Mouse (Mus musculus): ENCODE measurements at regions not wholly inside any gene's neighbourhood (a gene's known extent, or its start where the extent isn't known, plus 50 kb on each side); places are given as distances from the start of the nearest gene placed in this dataset.
"Not testable (repeated sequence)": the region's sequence is repeated elsewhere in the genome, so short reads cannot be mapped to it uniquely, and the experiment has no call there.

DNA sequence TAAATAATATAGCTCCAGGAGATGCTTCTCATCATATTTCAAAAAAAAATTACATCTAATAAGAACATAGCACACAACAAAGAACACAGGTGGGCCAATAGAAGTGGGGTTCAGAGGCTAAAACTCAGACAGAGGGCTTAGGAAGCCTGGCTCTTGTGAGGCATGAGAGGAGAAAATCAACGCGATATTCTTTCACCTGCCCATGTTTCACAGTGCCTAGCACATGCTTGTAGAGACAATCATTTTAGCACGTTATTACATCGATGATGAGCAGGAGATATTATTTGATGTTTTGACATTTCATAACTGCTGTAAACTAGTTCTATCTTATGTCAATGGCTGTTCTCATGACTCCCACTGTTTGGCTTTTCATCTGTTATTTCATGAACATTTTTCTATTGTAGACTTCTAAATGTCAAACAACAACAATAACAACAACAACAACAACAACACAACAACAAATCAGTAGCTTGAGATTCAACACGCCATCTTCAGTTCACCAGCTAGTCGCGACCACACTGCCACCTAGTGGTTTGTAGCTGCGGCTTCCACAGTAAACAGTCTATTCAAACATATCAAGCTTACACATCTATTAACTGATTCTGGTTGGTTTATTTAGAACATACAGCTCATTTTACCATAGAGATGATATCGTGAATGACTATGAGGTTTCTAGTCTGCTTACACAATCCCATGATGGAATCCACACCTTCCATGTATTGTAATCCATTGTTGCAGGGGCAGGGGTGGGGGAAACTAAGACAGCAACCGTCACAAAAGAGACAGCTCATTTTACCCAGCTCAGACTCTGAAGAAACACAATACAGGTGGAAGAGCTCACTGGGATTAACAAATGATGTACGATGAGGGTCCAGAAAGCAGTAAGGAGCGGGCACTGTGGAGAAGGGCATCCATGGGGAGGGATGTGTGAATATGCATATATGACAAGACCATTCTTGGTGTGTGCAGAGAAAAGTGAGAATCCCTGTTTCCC lies 60.5 kb upstream of the Tmem200a start:
- DNase-seq: peak; percentile 78 to 81

DNA sequence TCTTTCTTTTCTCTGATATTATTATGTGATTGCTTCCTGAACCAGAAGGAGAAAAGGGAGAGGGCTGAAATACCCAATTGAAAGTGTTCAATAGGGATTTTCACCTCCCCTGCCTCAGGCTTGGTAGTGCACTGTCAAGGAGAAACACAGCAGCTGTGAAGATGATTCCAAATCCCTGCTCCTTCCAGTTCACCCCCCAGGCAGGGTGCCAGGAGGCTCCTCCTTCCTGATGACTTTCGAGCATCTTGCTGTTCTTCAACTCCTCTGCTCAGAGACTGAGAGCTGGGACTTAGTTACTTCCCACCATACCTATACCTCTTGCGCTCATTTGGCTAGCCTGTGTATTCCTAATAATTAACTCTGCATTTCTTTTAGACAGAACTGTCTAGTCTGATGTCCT lies 73.7 kb upstream of the Tmem200a start:
- peak in 1 of 2 experiments; percentile 45 for DNase-seq

DNA sequence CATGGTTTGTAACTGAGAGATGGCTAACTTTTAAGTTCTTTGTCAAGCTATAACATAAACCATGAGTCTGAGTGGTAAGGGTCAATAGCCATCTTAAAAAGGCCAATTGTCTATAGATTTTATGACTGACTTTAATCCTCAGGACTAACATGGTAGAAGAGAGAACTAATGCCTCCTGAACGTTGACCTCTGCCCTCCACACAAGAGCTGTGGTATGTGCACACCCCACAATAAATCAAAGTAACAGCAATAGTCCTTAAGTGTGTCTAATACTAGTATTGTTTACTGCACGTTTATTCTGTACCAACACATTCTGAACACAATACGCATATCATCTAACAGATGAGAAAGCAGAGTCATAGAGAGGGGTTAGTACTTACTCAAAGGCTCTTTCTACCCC lies 70.7 kb upstream of the Samd3 start:
- no peak for DNase-seq

DNA sequence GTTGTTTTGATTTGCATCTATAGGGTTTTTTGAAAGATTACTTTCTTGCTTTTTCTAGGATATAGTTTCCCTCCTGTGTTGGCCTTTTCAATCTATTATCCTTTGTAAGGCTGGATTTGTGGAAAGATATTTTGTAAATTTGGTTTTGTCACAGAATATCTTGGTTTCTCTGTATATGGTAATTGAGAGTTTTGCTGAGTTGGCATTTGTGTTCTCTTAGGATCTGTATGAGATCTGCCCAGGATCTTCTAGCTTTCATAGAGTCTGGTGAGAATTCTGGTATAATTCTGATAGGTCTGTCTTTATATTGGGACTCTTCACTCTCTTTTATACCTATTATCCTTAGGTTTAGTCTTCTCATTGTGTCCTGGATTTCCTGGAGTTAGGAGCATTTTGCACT lies 68.4 kb upstream of the Samd3 start:
- DNase-seq: not testable (repeated sequence)

DNA sequence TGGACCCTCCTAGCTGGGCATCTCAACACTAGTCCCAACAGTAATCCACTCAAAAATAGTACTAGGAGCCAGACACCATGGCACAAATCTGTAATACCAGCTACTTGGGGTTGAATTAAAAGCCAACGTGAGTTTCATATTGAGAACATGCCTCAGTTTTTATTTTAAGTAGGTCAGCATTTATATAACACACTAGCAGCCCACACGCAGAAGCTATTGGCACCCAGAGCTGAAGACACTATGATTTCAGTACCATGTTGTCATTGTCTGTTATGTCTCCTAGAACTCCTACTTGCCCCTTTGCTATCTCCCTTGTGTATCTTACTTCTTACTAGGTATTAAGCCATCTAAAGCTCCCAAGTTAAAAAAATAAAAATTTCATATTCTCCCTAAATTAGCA lies 65.0 kb upstream of the Samd3 start:
- no peak for DNase-seq

DNA sequence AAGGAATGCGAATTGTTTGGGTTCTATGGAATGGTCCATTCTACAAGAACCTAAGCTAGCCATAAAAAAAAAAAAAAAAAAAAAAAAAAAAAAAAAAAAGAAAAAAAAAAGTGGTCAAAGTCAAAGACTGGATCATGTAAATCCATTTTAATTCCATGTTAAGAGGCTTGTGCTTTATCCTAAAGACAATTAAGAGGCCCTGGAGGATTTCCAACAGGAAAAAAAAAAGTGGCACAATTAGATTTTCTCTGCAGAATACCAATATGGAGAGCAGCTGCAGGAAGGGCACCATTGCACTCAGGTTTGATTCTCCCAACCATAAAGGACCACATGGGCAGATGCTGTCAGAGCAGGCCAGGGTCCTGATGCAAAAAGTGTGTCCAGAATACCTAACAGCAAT lies 51.9 kb upstream of the Samd3 start:
- no peak for DNase-seq

DNA sequence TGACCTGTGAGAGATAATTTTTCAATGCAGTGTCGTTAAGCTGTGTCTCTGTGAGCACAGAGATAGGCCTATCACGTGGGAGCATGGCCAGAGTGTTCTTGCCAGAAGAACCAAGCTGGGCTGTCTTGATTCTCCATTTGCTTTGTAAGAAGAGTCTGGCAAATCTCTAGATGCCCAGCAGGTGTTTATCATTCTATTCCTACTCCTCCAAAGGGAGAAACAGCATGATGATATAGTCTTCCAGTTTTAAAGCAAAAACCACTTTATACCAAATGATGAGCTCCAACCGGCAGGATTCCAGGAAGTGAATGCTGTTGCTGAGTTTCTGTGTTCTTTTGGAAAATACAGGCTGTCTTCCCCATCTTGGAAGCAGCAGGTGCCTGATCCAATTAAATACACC lies 51.2 kb upstream of the Samd3 start:
- DNase-seq: peak; percentile 34 to 56

Measured in cerebellum, postnatal 14 days (tissue).